Mouse (Mus musculus) adipocyte (in vitro differentiated cells): ENCODE measurements around the gene Olfr1269.

ENCODE experiments used
- DNase-seq: peaks from one replicate; pipeline ENCODE4 v3.0.0-alpha.2; 2016; ENCODE audit warnings: low spot score

The Olfr1269 gene

DNA sequence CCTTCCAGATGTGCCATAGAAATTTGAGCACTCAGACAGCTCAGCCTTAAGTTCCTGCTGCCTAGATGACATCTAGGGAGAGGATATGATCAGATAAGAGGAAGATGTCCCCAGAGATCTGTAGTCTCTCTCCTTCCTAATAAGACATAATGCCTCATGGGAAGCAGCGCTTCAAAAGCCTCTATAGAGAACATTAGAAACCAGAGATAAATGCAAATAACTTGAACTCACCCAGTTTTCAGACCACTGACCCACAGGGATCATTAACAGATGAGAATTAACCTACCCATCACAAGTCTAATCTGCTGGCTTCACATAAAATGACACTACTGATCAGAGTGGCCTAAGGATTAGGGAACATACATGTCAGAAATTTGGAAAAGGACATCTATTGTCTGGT, at the start of gene Olfr1269:
Olfr1269 (minus strand) TSS at position 101 of the 400 bp plus-strand sequence.
- no peak for DNase-seq

- DNase-seq: no peak
These were observed 32.7 kb upstream of the Olfr1269 start for GRCm38 (mm10) chr2:90153916-90154315.

- no peak for DNase-seq
These were observed 31.8 kb upstream of the Olfr1269 start, which contains the start of gene Olfr1270 for GRCm38 (mm10) chr2:90152991-90153390. Olfr1270 (minus strand) TSS chr2:90153091.

DNA sequence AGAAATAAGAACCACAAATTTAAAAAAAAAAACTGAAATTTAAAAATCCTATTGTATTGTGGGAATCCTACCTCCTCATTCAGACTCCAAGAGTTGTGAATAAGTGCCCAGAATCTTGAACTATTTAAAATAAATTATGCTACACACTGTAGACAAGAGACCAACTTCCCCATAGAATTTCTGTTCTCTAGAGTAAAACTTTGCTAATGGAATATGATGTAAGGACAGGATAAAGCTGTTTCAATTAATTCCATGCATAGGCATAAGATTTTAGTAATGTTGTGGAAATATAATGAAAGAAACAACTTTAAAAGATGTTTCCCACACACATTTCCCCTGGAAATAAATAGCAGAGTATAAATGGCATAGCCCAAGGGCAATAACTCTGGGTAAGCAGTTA, 21.0 kb upstream of the Olfr1269 start, which contains the start of gene Olfr32:
Olfr32 (minus strand) TSS at position 101 of the 400 bp plus-strand sequence.
- no peak for DNase-seq

GRCm38 (mm10) chr2:90070065-90070464, 51.1 kb downstream of the Olfr1269 start:
- DNase-seq: no peak
